Mouse (Mus musculus) B cell, adult 67 days (primary cell): ENCODE measurements around the gene Clec1b. TPM values are rescaled to one million over a fixed set of nuclear protein-coding genes. Genes with fewer than 3 reads are reported as not detected.

Experiments used
- total RNA-seq, 2 experiments: library from RNA; stranded (reverse); gene quantifications; 4 replicates each; pipeline ENCODE4 v1.2.4; 2023

Clec1b gene
- 1 to 10 TPM in 1 of 2 experiments, not detected in 1; 1.5 TPM for total RNA-seq

GRCm38 (mm10) chr6:129396997-129397396 is at the start of gene Clec1b:
Gene Clec1b (plus strand): TSS chr6:129397297.

GRCm38 (mm10) chr6:129385774-129386173 is 11.3 kb upstream of the Clec1b start, which contains the start of gene Clec12b:
Gene Clec12b (minus strand): TSS chr6:129385874.

GRCm38 (mm10) chr6:129408562-129408961 is 11.5 kb downstream of the Clec1b start, which contains the start of gene Clec9a:
Gene Clec9a (plus strand): TSS chr6:129408862.

GRCm38 (mm10) chr6:129451411-129452039 is 54.4 kb downstream of the Clec1b start, which contains the start of gene Clec1a:
Gene Clec1a (minus strand): TSS chr6:129452000.

Other genes with a start within 250 kb of the Clec1b start
- 100 to 1,000 TPM; 179 to 184 TPM for gene Clec2d, start 216.7 kb upstream of the Clec1b start, total RNA-seq
- gene Cd69, start 121.9 kb upstream of the Clec1b start, total RNA-seq = 100 to 1,000 TPM; 338 to 562 TPM
- gene 4922502D21Rik, start 65.5 kb upstream of the Clec1b start, total RNA-seq = not detected
- 1 to 10 TPM; 5.2 to 9.4 TPM for gene Clec12a, start 54.6 kb upstream of the Clec1b start, total RNA-seq
- gene Clec12b, start 11.4 kb upstream of the Clec1b start, total RNA-seq = not detected
- gene Clec9a, start 11.6 kb downstream of the Clec1b start, total RNA-seq = under 1 TPM in 1 of 2 experiments, not detected in 1; 0.35 TPM
- gene Clec1a, start 54.7 kb downstream of the Clec1b start, total RNA-seq = not detected
- not detected for gene Olr1, start 109.9 kb downstream of the Clec1b start, total RNA-seq
- not detected for gene Tmem52b, start 115.3 kb downstream of the Clec1b start, total RNA-seq
- gene Gabarapl1, start 135.9 kb downstream of the Clec1b start, total RNA-seq = 10 to 100 TPM in 1 of 2 experiments, 1 to 10 TPM in 1; 6.4 to 10.6 TPM
- gene Klre1, start 180.6 kb downstream of the Clec1b start, total RNA-seq = 1 to 10 TPM in 1 of 2 experiments, under 1 TPM in 1; 0.80 to 1.8 TPM
- gene Klrd1, start 194.5 kb downstream of the Clec1b start, total RNA-seq = 1 to 10 TPM; 1.6 to 1.7 TPM
- gene Klrk1, start 226.6 kb downstream of the Clec1b start, total RNA-seq = 1 to 10 TPM in 1 of 2 experiments, under 1 TPM in 1; 0.56 to 1.5 TPM
- gene Klrc3, start 246.0 kb downstream of the Clec1b start, total RNA-seq = not detected